Mouse (Mus musculus) testis, adult 2 months (tissue): Measurements from ENCODE around the gene Slc2a5. TPM values are rescaled to one million over a fixed set of nuclear protein-coding genes. Genes with fewer than 3 reads are reported as not detected.

ENCODE experiments used
- H3K27ac ChIP-seq: fragments of 200-500 bp; 2 replicates; pipeline ENCODE4 v1.5.1; 2012; ENCODE audit warnings: low read depth, low read length; ENCODE audit not compliant: control insufficient read depth, insufficient read depth
- H3K27me3 ChIP-seq: fragments of 200-500 bp; 2 replicates; pipeline ENCODE4 v1.6.1; 2012; ENCODE audit warnings: mild to moderate bottlenecking, low read length, moderate library complexity; ENCODE audit not compliant: control insufficient read depth, insufficient read depth
- H3K36me3 ChIP-seq: fragments of 200-500 bp; 2 replicates; pipeline ENCODE4 v1.6.1; 2012; ENCODE audit warnings: mild to moderate bottlenecking, low read length; ENCODE audit not compliant: control insufficient read depth, insufficient read depth
- H3K4me1 ChIP-seq: fragments of 200-500 bp; 2 replicates; pipeline ENCODE4 v1.6.1; 2012; ENCODE audit warnings: low read length; ENCODE audit not compliant: control insufficient read depth, insufficient read depth
- H3K4me3 ChIP-seq: fragments of 200-500 bp; 2 replicates; pipeline ENCODE4 v1.5.1; 2012; ENCODE audit warnings: low read depth, mild to moderate bottlenecking, low read length, moderate library complexity, mixed read lengths; ENCODE audit not compliant: control insufficient read depth
- CTCF ChIP-seq: fragments of 200-500 bp; IDR thresholded peaks from 2 replicates; pipeline ENCODE4 v1.5.1; 2012; ENCODE audit warnings: low read depth, mild to moderate bottlenecking, inconsistent platforms, low read length, moderate library complexity; ENCODE audit not compliant: control insufficient read depth, insufficient read depth, insufficient replicate concordance
- POLR2A ChIP-seq: fragments of 200-500 bp; IDR thresholded peaks from 2 replicates; pipeline ENCODE4 v1.6.1; 2012; ENCODE audit warnings: low read depth, mild to moderate bottlenecking, inconsistent platforms, low read length, moderate library complexity; ENCODE audit not compliant: control insufficient read depth
- polyA plus RNA-seq: library from polyadenylated mRNA; depleted of rRNA; stranded (reverse); fragments of >200 nt; gene quantifications from 2 replicates; pipeline ENCODE4 v1.2.3, GENCODE M21; 2012

Slc2a5 gene
- polyA plus RNA-seq, 1 experiment, result 736 TPM

- Histone ChIP-seq H3K27me3 (no peaks in the 10 kb centered on the region), H3K36me3 (no peaks in the 10 kb centered on the region), H3K4me1 (no peaks in the 10 kb centered on the region; the same call in 1 of the 2 replicates), H3K4me3 (no peak overlapping the region), H3K27ac (no peak overlapping the region)
- TF ChIP-seq POLR2A, result no peak
- TF ChIP-seq CTCF, result no peak
Measured at GRCm38 (mm10) chr4:150105671-150106070, 13.4 kb upstream of the Slc2a5 start.

GRCm38 (mm10) chr4:150106637-150107036 is 12.4 kb upstream of the Slc2a5 start:
- H3K27ac ChIP-seq, result no peak overlapping the region
- no peaks in the 10 kb centered on the region; the same call in 1 of the 2 replicates for H3K4me1 ChIP-seq
- H3K27me3 ChIP-seq, result no peaks in the 10 kb centered on the region
- no peaks in the 10 kb centered on the region for H3K36me3 ChIP-seq
- H3K4me3 ChIP-seq, result no peak overlapping the region
- TF ChIP-seq POLR2A, result no peak
- no peak for TF ChIP-seq CTCF

- H3K4me1 ChIP-seq, result no peaks in the 10 kb centered on the region; the same call in 1 of the 2 replicates
- no peaks in the 10 kb centered on the region for H3K27me3 ChIP-seq
- TF ChIP-seq CTCF (no peak), POLR2A (no peak)
- H3K36me3 ChIP-seq, result no peaks in the 10 kb centered on the region
- no peak overlapping the region for H3K27ac ChIP-seq
- H3K4me3 ChIP-seq, result no peak overlapping the region
Measured at GRCm38 (mm10) chr4:150109636-150110035, 9.4 kb upstream of the Slc2a5 start.

- no peaks in the 10 kb centered on the region for H3K36me3 ChIP-seq
- TF ChIP-seq CTCF, result no peak
- no peak for TF ChIP-seq POLR2A
- no peak overlapping the region for H3K27ac ChIP-seq
- H3K27me3 ChIP-seq, result no peaks in the 10 kb centered on the region
- no peaks in the 10 kb centered on the region; the same call in 1 of the 2 replicates for H3K4me1 ChIP-seq
- no peak overlapping the region for H3K4me3 ChIP-seq
Measured at GRCm38 (mm10) chr4:150110373-150110772, 8.7 kb upstream of the Slc2a5 start.

GRCm38 (mm10) chr4:150112867-150113266 is 6.2 kb upstream of the Slc2a5 start:
- no peaks in the 10 kb centered on the region; the same call in 1 of the 2 replicates for H3K4me1 ChIP-seq
- TF ChIP-seq POLR2A (no peak), CTCF (peak; percentile 87)
- no peak overlapping the region for H3K4me3 ChIP-seq
- H3K27ac ChIP-seq, result no peak overlapping the region
- no peaks in the 10 kb centered on the region for H3K36me3 ChIP-seq
- no peaks in the 10 kb centered on the region for H3K27me3 ChIP-seq

GRCm38 (mm10) chr4:150114505-150115061 is 4.5 kb upstream of the Slc2a5 start:
- Histone ChIP-seq H3K4me3 (no peak overlapping the region), H3K27me3 (no peaks in the 10 kb centered on the region), H3K36me3 (no peaks in the 10 kb centered on the region), H3K4me1 (peaks cover 4% of the 10 kb centered on the region), H3K27ac (no peak overlapping the region)
- TF ChIP-seq POLR2A (no peak), CTCF (no peak)

- Histone ChIP-seq H3K36me3 (0 out of 2 replicates have a peak, but pooled peaks cover 1% of the 10 kb centered on the region), H3K27ac (no peak overlapping the region), H3K4me3 (no peak overlapping the region), H3K4me1 (peaks cover 20% of the 10 kb centered on the region), H3K27me3 (no peaks in the 10 kb centered on the region)
- TF ChIP-seq POLR2A (no peak), CTCF (no peak)
Measured at GRCm38 (mm10) chr4:150117311-150117710, 1.8 kb upstream of the Slc2a5 start.
